24 mouse cellular contexts compared by ENCODE assay signal in the genomic region with DNA sequence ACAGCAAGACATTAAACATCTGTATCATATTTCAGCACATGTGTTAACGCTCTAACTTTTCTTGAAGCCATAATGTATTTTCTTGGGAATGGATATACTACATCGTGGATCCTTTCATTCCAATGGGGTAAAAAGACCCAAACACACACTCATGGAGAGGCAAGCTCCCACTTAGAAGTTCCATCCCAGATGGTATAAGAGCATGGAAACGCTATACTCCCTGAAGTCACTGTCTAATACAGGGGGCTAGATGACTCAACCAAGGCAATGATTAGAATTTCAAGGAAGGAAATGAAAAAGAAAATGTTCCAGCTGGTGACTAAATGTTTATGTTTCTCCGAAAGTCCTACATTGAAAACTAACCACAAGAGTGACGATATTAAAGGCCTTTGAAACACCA.
"Had no signal": no experiment of that assay in that cellular context is flagged by ENCODE, and none has a peak within 500 bp of the region (broad histone marks: within the 10 kb centered on the region; RNA-seq: fewer than 3 reads in every experiment).

No protein-coding gene starts in this region.

- ATAC-seq: hindbrain, embryonic 16.5 days; inflammation-experienced regulatory T-cells, adult 6 months; intestine, embryonic 15.5 days; intestine, postnatal 0 days had no signal

- H3K27me3 ChIP-seq: heart, embryonic 13.5 days; heart, embryonic 15.5 days; intestine, embryonic 15.5 days; liver, embryonic 13.5 days; liver, embryonic 15.5 days had no signal

- H3K4me1 ChIP-seq: heart, embryonic 13.5 days; heart, embryonic 15.5 days; intestine, embryonic 15.5 days; liver, embryonic 13.5 days; liver, embryonic 15.5 days had no signal

- H3K27ac ChIP-seq: heart, adult 2 months; heart, embryonic 13.5 days; heart, embryonic 15.5 days; hindbrain, embryonic 14.5 days; intestine, embryonic 15.5 days; layer of hippocampus, adult 2 months; left cerebral cortex, adult 2 months; liver, embryonic 13.5 days; liver, embryonic 15.5 days had no signal

- H3K4me2 ChIP-seq: heart, embryonic 11.5 days; heart, embryonic 13.5 days; heart, embryonic 15.5 days; hindbrain, embryonic 14.5 days; intestine, embryonic 15.5 days; liver, embryonic 11.5 days; liver, embryonic 13.5 days; liver, embryonic 15.5 days had no signal

- H3K9ac ChIP-seq: heart, embryonic 13.5 days; heart, embryonic 15.5 days; hindbrain, embryonic 14.5 days; intestine, embryonic 15.5 days; liver, embryonic 13.5 days; liver, embryonic 15.5 days had no signal

- H3K9me3 ChIP-seq: heart, embryonic 13.5 days; heart, embryonic 15.5 days; intestine, embryonic 15.5 days; liver, embryonic 13.5 days; liver, embryonic 15.5 days had no signal

- H3K4me3 ChIP-seq: heart, adult 2 months; heart, embryonic 13.5 days; heart, embryonic 15.5 days; intestine, embryonic 15.5 days; layer of hippocampus, adult 2 months; left cerebral cortex, adult 2 months; liver, embryonic 13.5 days; liver, embryonic 15.5 days had no signal

- DNase-seq: gastrocnemius, postnatal 14 days; gastrocnemius, postnatal 36 days; heart, adult 2 months; heart, postnatal 14 days; heart, postnatal 36 days; kidney, adult 18-20 months; kidney, adult 8-10 months; kidney, postnatal 10 days; kidney, postnatal 25 days; kidney, postnatal 4 days; liver; liver, embryonic 13.5 days had no signal

- H3K36me3 ChIP-seq: heart, embryonic 15.5 days; intestine, embryonic 15.5 days; liver, embryonic 13.5 days; liver, embryonic 15.5 days had no signal
